Mouse (Mus musculus): Measurements from ENCODE around the gene Cdc42bpg. TPM values are rescaled to one million over a fixed set of nuclear protein-coding genes. Genes with fewer than 3 reads are reported as not detected.

The Cdc42bpg gene
- polyA plus RNA-seq, 1 experiment: 2.4 TPM

- no peak overlapping the region for H3K27ac ChIP-seq (ENCODE audit: insufficient read depth, low read length)
- TF ChIP-seq CTCF (IDR thresholded peaks at IDR 0.05; ENCODE audit: extremely low read depth, insufficient read depth, low read length) (no peak), POLR2A (IDR thresholded peaks at IDR 0.05; ENCODE audit: extremely low read depth, insufficient read depth, low read length) (no peak)
Observed at GRCm38 (mm10) chr19:6341453-6342077, 35.3 kb downstream of the Cdc42bpg start.

GRCm38 (mm10) chr19:6342276-6342933 is 36.1 kb downstream of the Cdc42bpg start:
- Histone ChIP-seq H3K4me1 (ENCODE audit: control insufficient read depth, insufficient read depth, low read length) (no peaks in the 10 kb centered on the region), H3K4me3 (ENCODE audit: insufficient read depth, low read length) (peak overlapping the region; percentile 48; the same call in 1 of the 2 replicates), H3K27ac (ENCODE audit: insufficient read depth, low read length) (no peak overlapping the region)
- TF ChIP-seq CTCF (IDR thresholded peaks at IDR 0.05; ENCODE audit: extremely low read depth, insufficient read depth, low read length): no peak
- TF ChIP-seq POLR2A (IDR thresholded peaks at IDR 0.05; ENCODE audit: extremely low read depth, insufficient read depth, low read length): no peak

More at GRCm38 (mm10) chr19:6341453-6342077, 35.3 kb downstream of the Cdc42bpg start:
- peaks cover 2% of the 10 kb centered on the region; the same call in 1 of the 2 replicates for H3K4me1 ChIP-seq (ENCODE audit: control insufficient read depth, insufficient read depth, low read length)
- H3K4me3 ChIP-seq (ENCODE audit: insufficient read depth, low read length): peak overlapping the region; percentile 48

- H3K27ac ChIP-seq (ENCODE audit: insufficient read depth, low read length): no peak overlapping the region
- H3K4me1 ChIP-seq (ENCODE audit: control insufficient read depth, insufficient read depth, low read length): no peaks in the 10 kb centered on the region
- TF ChIP-seq CTCF (IDR thresholded peaks at IDR 0.05; ENCODE audit: extremely low read depth, insufficient read depth, low read length): no peak
- no peak for TF ChIP-seq POLR2A (IDR thresholded peaks at IDR 0.05; ENCODE audit: extremely low read depth, insufficient read depth, low read length)
- no peak overlapping the region for H3K4me3 ChIP-seq (ENCODE audit: insufficient read depth, low read length)
Observed at GRCm38 (mm10) chr19:6343066-6343925, 37.0 kb downstream of the Cdc42bpg start.

GRCm38 (mm10) chr19:6343996-6344395 is 37.7 kb downstream of the Cdc42bpg start:
- Histone ChIP-seq H3K4me3 (ENCODE audit: insufficient read depth, low read length) (no peak overlapping the region), H3K27ac (ENCODE audit: insufficient read depth, low read length) (no peak overlapping the region), H3K4me1 (ENCODE audit: control insufficient read depth, insufficient read depth, low read length) (no peaks in the 10 kb centered on the region)
- TF ChIP-seq CTCF (IDR thresholded peaks at IDR 0.05; ENCODE audit: extremely low read depth, insufficient read depth, low read length): no peak
- no peak for TF ChIP-seq POLR2A (IDR thresholded peaks at IDR 0.05; ENCODE audit: extremely low read depth, insufficient read depth, low read length)

GRCm38 (mm10) chr19:6346023-6346422 is 39.8 kb downstream of the Cdc42bpg start:
- TF ChIP-seq CTCF (IDR thresholded peaks at IDR 0.05; ENCODE audit: extremely low read depth, insufficient read depth, low read length) (no peak), POLR2A (IDR thresholded peaks at IDR 0.05; ENCODE audit: extremely low read depth, insufficient read depth, low read length) (no peak)
- Histone ChIP-seq H3K27ac (ENCODE audit: insufficient read depth, low read length) (no peak overlapping the region), H3K4me3 (ENCODE audit: insufficient read depth, low read length) (no peak overlapping the region), H3K4me1 (ENCODE audit: control insufficient read depth, insufficient read depth, low read length) (no peaks in the 10 kb centered on the region)

GRCm38 (mm10) chr19:6346661-6347060 is 40.4 kb downstream of the Cdc42bpg start:
- TF ChIP-seq CTCF (IDR thresholded peaks at IDR 0.05; ENCODE audit: extremely low read depth, insufficient read depth, low read length) (no peak), POLR2A (IDR thresholded peaks at IDR 0.05; ENCODE audit: extremely low read depth, insufficient read depth, low read length) (no peak)
- Histone ChIP-seq H3K27ac (ENCODE audit: insufficient read depth, low read length) (no peak overlapping the region), H3K4me3 (ENCODE audit: insufficient read depth, low read length) (no peak overlapping the region), H3K4me1 (ENCODE audit: control insufficient read depth, insufficient read depth, low read length) (no peaks in the 10 kb centered on the region)

GRCm38 (mm10) chr19:6347615-6348014 is 41.4 kb downstream of the Cdc42bpg start:
- Histone ChIP-seq H3K4me1 (ENCODE audit: control insufficient read depth, insufficient read depth, low read length) (no peaks in the 10 kb centered on the region), H3K27ac (ENCODE audit: insufficient read depth, low read length) (no peak overlapping the region), H3K4me3 (ENCODE audit: insufficient read depth, low read length) (no peak overlapping the region)
- TF ChIP-seq CTCF (IDR thresholded peaks at IDR 0.05; ENCODE audit: extremely low read depth, insufficient read depth, low read length) (no peak), POLR2A (IDR thresholded peaks at IDR 0.05; ENCODE audit: extremely low read depth, insufficient read depth, low read length) (no peak)

- no peak for TF ChIP-seq CTCF (IDR thresholded peaks at IDR 0.05; ENCODE audit: extremely low read depth, insufficient read depth, low read length)
- TF ChIP-seq POLR2A (IDR thresholded peaks at IDR 0.05; ENCODE audit: extremely low read depth, insufficient read depth, low read length): no peak
- Histone ChIP-seq H3K4me3 (ENCODE audit: insufficient read depth, low read length) (no peak overlapping the region), H3K4me1 (ENCODE audit: control insufficient read depth, insufficient read depth, low read length) (no peaks in the 10 kb centered on the region), H3K27ac (ENCODE audit: insufficient read depth, low read length) (no peak overlapping the region)
Observed at GRCm38 (mm10) chr19:6348717-6349116, 42.5 kb downstream of the Cdc42bpg start.

- no peak overlapping the region for H3K27ac ChIP-seq (ENCODE audit: insufficient read depth, low read length)
- H3K4me1 ChIP-seq (ENCODE audit: control insufficient read depth, insufficient read depth, low read length): no peaks in the 10 kb centered on the region
- TF ChIP-seq POLR2A (IDR thresholded peaks at IDR 0.05; ENCODE audit: extremely low read depth, insufficient read depth, low read length) (no peak), CTCF (IDR thresholded peaks at IDR 0.05; ENCODE audit: extremely low read depth, insufficient read depth, low read length) (no peak)
Observed at GRCm38 (mm10) chr19:6349215-6349983, 43.1 kb downstream of the Cdc42bpg start.

More at GRCm38 (mm10) chr19:6349215-6349983, 43.1 kb downstream of the Cdc42bpg start:
- H3K4me3 ChIP-seq (ENCODE audit: insufficient read depth, low read length): no peak overlapping the region
